Mouse (Mus musculus): ENCODE data around the gene Pid1. TPM values are rescaled to one million over a fixed set of nuclear protein-coding genes. Genes with fewer than 3 reads are reported as not detected.

Pid1 gene
- polyA plus RNA-seq, 1 experiment from 2014 or later, result 171 TPM

DNA sequence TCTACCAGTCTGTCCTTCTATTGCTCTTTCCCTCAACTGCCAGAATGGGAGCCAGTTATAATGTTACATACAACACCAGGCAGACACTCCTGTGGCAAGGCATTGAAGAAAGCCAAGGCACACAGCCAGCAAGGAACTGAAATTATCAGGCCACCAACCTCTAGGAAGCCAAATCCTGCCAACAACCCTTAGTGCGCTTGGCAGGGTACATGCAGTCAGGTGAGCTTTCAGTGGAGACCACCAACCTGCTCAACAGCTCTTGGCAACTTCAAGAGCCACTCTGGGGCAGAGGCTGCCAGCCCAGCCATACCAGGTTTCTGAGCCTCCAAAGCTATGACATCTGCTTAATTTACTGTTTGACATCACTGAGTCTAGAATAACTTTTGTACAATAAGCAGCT lies 232.2 kb downstream of the Pid1 start:
- Histone ChIP-seq H3K9me3 (no peaks in the 10 kb centered on the region), H3K4me1 (replicated peaks) (peaks cover 15% of the 10 kb centered on the region), H3K4me3 (no peak overlapping the region), H3K27ac (peak overlapping the region; percentile 40; the same call in 1 of the 2 replicates), H3K4me2 (no peak overlapping the region), H3K27me3 (no peaks in the 10 kb centered on the region), H3K36me3 (no peaks in the 10 kb centered on the region), H3K9ac (no peak overlapping the region)
- WGBS, result 88% methylated on average over 1 of the region's 1 CpGs
- ATAC-seq (ENCODE audit: low FRiP score), result 0 out of 2 replicates have a peak, but pooled peaks have one; percentile 13

DNA sequence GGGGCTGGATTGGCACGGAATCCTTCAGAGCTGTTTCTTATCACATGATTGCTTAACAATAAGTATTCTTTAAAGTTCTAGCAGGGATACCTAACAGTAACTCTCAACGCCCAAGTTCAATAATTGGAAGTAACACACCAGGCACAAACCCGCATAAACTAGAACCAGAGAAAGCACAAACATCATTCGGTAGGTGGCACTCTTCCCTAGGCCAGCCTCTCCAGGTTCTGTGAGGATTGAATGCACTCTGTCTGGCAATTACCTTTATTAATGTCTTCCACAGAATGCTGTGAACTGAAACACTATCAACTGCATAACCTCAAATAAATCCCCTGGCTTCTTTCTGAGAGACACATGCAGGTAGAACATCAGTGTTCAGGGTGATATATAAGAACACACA lies 235.5 kb downstream of the Pid1 start:
- ATAC-seq (ENCODE audit: low FRiP score), result no peak
- Histone ChIP-seq H3K4me1 (replicated peaks) (peaks cover 15% of the 10 kb centered on the region), H3K9me3 (no peaks in the 10 kb centered on the region), H3K36me3 (no peaks in the 10 kb centered on the region), H3K27ac (no peak overlapping the region), H3K27me3 (no peaks in the 10 kb centered on the region), H3K4me3 (no peak overlapping the region), H3K9ac (no peak overlapping the region), H3K4me2 (no peak overlapping the region)
- WGBS, result 67% methylated on average over 4 of the region's 4 CpGs

DNA sequence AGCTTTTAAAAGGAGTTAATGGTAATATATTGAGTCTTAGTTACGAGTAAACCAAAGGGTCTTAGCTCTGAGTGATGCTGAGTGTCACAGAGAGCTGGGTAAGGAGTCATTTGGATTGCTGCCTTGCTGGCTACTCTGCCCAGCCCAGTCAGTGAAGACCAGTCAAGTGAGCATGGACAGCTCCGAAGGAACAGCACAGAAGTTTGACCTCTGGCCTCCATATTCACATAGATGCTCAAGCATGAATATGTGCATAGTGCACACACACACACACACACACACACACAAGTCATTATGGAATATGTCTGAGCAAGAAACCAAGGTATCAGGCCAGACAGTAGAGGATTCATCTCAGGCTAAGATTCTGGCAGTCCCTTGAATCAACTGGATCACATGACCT lies 244.7 kb downstream of the Pid1 start:
- Histone ChIP-seq H3K27ac (no peak overlapping the region), H3K9me3 (no peaks in the 10 kb centered on the region), H3K4me2 (no peak overlapping the region), H3K27me3 (no peaks in the 10 kb centered on the region), H3K4me1 (replicated peaks) (no peaks in the 10 kb centered on the region), H3K9ac (no peak overlapping the region), H3K36me3 (no peaks in the 10 kb centered on the region), H3K4me3 (no peak overlapping the region)
- no peak for ATAC-seq (ENCODE audit: low FRiP score)
- 73% methylated on average over 2 of the region's 2 CpGs for WGBS

DNA sequence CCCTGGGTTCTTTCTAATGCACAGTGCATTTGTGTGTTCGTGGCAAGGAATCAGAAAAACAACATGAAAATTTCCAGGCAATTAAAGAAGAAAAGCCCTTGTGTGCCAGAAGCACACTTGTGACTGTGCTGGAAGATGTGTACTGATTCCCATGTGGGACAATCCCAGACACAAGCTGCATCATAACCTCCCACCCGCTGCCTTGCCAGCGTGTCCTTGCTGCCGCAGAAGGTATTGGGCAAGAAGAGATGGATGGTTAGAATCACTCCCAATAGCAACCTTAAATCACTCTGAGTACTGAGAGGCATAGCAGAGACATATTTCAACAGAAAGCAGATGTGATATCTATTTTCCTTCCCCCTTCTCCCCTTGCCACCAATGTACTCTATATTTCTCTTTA lies 257.2 kb downstream of the Pid1 start:
- ATAC-seq (ENCODE audit: low FRiP score), result no peak
- H3K27me3 ChIP-seq, result no peaks in the 10 kb centered on the region
- 78% methylated on average over 4 of the region's 4 CpGs for WGBS

DNA sequence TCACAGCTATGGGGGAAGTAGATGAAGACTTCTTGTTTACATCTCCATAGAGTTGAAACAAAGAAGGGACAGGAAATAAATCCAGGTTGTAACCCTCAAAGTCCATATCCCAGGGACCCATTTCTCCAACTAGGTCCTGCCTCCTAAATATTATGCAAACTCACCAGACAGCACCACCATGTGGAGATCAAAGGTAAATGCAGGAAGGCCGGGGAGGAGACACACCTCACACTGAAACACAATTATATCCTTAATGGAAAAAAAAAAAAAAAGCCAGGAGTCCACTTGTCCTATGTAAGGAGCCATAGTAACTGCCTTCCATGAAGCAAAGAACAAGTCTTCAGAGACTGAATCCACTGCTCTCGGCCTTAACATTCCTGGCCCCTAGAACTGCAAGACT lies 261.9 kb downstream of the Pid1 start:
- H3K36me3 ChIP-seq, result no peaks in the 10 kb centered on the region
- H3K9ac ChIP-seq, result no peak overlapping the region
- H3K27ac ChIP-seq, result no peak overlapping the region
- no peak overlapping the region for H3K4me3 ChIP-seq
- no peak for ATAC-seq (ENCODE audit: low FRiP score)
- peaks cover 5% of the 10 kb centered on the region; the same call in 1 of the 2 replicates for H3K4me1 ChIP-seq (replicated peaks)
- no peaks in the 10 kb centered on the region for H3K27me3 ChIP-seq
- H3K9me3 ChIP-seq, result no peaks in the 10 kb centered on the region
- no peak overlapping the region for H3K4me2 ChIP-seq
- WGBS, result 81% methylated on average over 2 of the region's 2 CpGs

More for the DNA sequence above, 257.2 kb downstream of the Pid1 start:
- H3K4me2 ChIP-seq, result no peak overlapping the region
- H3K9ac ChIP-seq, result no peak overlapping the region
- no peaks in the 10 kb centered on the region for H3K9me3 ChIP-seq
- H3K4me3 ChIP-seq, result no peak overlapping the region
- H3K4me1 ChIP-seq (replicated peaks), result peaks cover 9% of the 10 kb centered on the region; the same call in 1 of the 2 replicates
- peak overlapping the region; percentile 26; the same call in 1 of the 2 replicates for H3K27ac ChIP-seq
- no peaks in the 10 kb centered on the region for H3K36me3 ChIP-seq

DNA sequence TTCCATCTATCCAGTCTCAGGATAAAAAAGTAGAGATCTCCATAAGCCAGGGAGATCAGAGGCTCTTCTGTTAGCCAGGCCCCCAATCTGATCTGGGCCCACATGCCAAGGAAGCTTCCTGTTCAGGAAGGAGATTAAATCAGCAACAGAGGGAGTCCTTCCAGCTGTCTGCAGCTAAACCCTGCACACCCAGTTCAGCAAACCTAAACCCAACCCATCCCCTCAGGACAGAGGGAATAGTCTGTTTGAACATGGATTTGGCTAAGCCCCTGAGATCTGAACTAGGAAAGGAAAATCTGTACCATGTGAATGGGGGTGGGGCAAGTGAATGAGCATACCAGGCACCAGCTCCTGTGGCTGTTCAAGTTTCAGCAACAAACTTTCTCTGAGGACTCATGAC lies 266.6 kb downstream of the Pid1 start:
- H3K27ac ChIP-seq, result no peak overlapping the region
- no peak for ATAC-seq (ENCODE audit: low FRiP score)
- H3K9ac ChIP-seq, result no peak overlapping the region

DNA sequence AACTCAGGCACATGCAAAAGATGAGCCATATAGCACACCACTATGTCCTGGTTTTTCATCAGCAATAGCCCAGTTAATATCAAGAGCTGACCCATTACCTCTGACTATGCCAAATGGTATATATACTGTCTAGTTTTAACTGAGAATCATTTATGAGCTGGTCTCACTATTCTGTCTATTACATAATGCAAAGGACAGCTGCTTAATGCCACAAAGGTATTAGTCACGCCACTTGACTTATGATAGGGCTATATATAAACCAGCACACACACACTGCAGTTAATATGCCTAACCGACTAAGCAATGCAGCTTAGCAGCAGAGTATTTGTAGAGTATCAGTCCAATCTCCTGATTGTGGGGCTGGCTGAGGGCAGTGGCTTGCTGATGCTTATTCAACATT lies 270.7 kb downstream of the Pid1 start:
- 71% methylated on average over 2 of the region's 2 CpGs for WGBS
- no peak overlapping the region for H3K4me3 ChIP-seq
- no peak overlapping the region for H3K4me2 ChIP-seq
- H3K9ac ChIP-seq, result no peak overlapping the region
- no peaks in the 10 kb centered on the region for H3K36me3 ChIP-seq
- H3K27me3 ChIP-seq, result no peaks in the 10 kb centered on the region
- no peaks in the 10 kb centered on the region for H3K9me3 ChIP-seq
- no peak for ATAC-seq (ENCODE audit: low FRiP score)
- H3K27ac ChIP-seq, result 0 out of 2 replicates have a peak overlapping the region, but pooled peaks have one; percentile 4
- peaks cover 10% of the 10 kb centered on the region; the same call in 1 of the 2 replicates for H3K4me1 ChIP-seq (replicated peaks)

More for the DNA sequence above, 266.6 kb downstream of the Pid1 start:
- H3K4me1 ChIP-seq (replicated peaks), result peaks cover 10% of the 10 kb centered on the region; the same call in 1 of the 2 replicates
- no peaks in the 10 kb centered on the region for H3K27me3 ChIP-seq
- no peaks in the 10 kb centered on the region for H3K36me3 ChIP-seq
- H3K4me3 ChIP-seq, result no peak overlapping the region
- H3K4me2 ChIP-seq, result no peak overlapping the region
- H3K9me3 ChIP-seq, result no peaks in the 10 kb centered on the region

DNA sequence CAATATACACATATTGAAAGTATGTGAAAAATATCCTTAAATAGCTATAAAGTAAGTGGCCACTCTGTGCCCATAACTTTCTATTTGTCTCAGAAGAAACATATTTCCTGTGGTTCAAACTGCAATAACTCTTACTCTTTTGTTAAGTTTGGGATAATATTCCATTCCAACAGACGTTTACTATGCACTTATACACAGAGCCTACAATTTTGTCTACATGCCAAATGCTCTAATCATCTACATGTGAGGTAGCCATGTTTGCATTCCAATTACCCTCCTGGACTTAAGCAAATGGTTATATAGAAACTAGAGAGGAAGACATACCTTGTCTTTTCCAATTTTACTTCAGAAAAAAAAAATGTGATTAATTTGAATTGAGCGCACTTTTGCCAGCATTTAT lies 274.3 kb downstream of the Pid1 start:
- Histone ChIP-seq H3K4me3 (no peak overlapping the region), H3K9ac (no peak overlapping the region), H3K27me3 (no peaks in the 10 kb centered on the region), H3K4me1 (replicated peaks) (peaks cover 10% of the 10 kb centered on the region; the same call in 1 of the 2 replicates), H3K27ac (no peak overlapping the region), H3K9me3 (no peaks in the 10 kb centered on the region), H3K4me2 (no peak overlapping the region), H3K36me3 (no peaks in the 10 kb centered on the region)
- 87% methylated on average over 2 of the region's 2 CpGs for WGBS
- ATAC-seq (ENCODE audit: low FRiP score), result no peak

DNA sequence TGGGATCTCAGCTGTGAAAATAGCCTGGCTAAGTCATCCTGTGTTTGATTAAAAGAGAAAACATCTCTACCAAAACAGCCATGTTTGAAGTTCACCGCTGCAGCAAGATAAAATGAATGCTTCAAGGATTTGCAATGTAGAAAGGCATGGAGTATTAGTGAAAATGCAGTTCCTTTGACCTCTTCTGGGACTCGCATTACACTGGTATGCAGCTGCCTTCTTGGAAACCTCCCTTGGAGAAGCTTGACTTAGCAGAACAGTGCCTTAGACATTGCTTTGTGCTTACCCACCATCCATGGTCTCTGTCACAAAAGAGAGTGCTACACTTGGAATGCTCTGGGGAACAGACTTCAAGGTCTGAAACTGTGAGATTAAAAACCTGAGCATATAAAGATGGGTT lies 276.0 kb downstream of the Pid1 start:
- H3K27me3 ChIP-seq, result no peaks in the 10 kb centered on the region
- no peak overlapping the region for H3K4me2 ChIP-seq
- H3K4me3 ChIP-seq, result no peak overlapping the region
- no peaks in the 10 kb centered on the region for H3K9me3 ChIP-seq
- no peak for ATAC-seq (ENCODE audit: low FRiP score)
- no peak overlapping the region for H3K27ac ChIP-seq
- H3K9ac ChIP-seq, result no peak overlapping the region
- H3K36me3 ChIP-seq, result no peaks in the 10 kb centered on the region
- H3K4me1 ChIP-seq (replicated peaks), result peaks cover 5% of the 10 kb centered on the region; the same call in 1 of the 2 replicates
- 75% methylated on average over 2 of the region's 2 CpGs for WGBS

DNA sequence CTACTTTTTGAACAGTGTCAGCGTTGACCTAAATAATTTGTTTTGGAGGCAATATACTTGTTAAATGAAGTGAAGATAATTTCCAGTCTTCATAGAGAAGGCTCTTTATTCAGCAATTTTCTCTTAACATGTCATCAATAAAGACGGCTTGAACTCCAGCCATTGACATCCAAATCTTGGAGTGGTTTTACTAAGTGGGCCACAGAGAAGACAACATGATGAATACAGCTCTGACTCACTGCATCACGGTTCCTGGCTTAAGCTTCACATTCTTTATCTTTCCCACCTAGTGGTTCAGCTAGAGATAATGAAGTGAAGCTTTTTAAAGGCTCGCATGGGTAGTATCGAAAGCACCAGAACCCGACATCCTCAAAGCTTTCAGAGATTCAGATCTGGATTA lies 276.7 kb downstream of the Pid1 start:
- Histone ChIP-seq H3K9ac (no peak overlapping the region), H3K36me3 (no peaks in the 10 kb centered on the region), H3K4me2 (no peak overlapping the region), H3K27me3 (no peaks in the 10 kb centered on the region), H3K27ac (no peak overlapping the region), H3K9me3 (no peaks in the 10 kb centered on the region), H3K4me3 (no peak overlapping the region), H3K4me1 (replicated peaks) (no peaks in the 10 kb centered on the region; the same call in 1 of the 2 replicates)
- ATAC-seq (ENCODE audit: low FRiP score), result no peak
- 60% methylated on average over 6 of the region's 6 CpGs for WGBS

DNA sequence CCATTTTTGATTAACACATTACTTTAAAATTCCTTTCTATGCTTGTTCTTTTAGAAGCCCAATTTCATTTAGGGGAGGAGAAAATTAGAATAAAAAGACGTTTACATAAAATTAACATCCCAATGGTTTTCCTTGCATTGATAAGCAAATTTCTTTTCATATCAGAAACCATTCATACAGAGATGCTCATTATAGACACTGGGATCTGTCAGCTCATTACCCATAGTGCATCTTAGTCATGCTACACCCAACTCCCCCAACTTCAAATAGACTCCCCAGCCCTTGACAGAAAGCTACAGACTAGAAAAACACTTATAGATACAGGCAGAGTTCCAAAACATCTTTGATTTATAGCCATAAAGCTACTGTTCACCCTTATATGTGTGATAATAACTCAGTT lies 277.5 kb downstream of the Pid1 start:
- no peaks in the 10 kb centered on the region for H3K36me3 ChIP-seq
- ATAC-seq (ENCODE audit: low FRiP score), result no peak
- WGBS, result 45% methylated on average over 1 of the region's 1 CpGs

DNA sequence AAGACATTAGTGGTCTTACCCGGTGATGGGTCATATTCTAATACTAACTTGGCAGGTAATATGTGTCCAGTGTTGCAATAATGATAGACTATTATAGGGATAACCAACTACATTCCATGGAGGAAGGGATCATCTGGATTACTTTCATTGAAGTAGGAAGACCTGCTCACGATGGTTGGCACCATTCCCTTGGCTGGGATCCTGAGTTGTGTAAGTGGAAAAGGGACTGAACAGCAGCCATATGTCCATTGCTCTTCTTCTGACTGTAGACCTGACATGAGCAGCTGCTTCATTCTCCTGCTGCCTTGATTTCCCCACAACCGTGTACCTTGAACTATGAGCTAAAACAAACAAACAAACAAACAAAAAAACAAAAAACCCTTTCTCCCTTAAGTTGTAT lies 278.6 kb downstream of the Pid1 start:
- Histone ChIP-seq H3K4me3 (no peak overlapping the region), H3K9ac (no peak overlapping the region), H3K36me3 (no peaks in the 10 kb centered on the region), H3K4me2 (no peak overlapping the region), H3K9me3 (no peaks in the 10 kb centered on the region), H3K27ac (no peak overlapping the region), H3K4me1 (replicated peaks) (no peaks in the 10 kb centered on the region; the same call in 1 of the 2 replicates), H3K27me3 (no peaks in the 10 kb centered on the region)
- no peak for ATAC-seq (ENCODE audit: low FRiP score)
- WGBS, result 90% methylated on average over 3 of the region's 3 CpGs

More for the DNA sequence above, 277.5 kb downstream of the Pid1 start:
- H3K4me3 ChIP-seq, result no peak overlapping the region
- no peaks in the 10 kb centered on the region; the same call in 1 of the 2 replicates for H3K4me1 ChIP-seq (replicated peaks)
- no peak overlapping the region for H3K4me2 ChIP-seq
- no peak overlapping the region for H3K9ac ChIP-seq
- H3K27ac ChIP-seq, result no peak overlapping the region
- no peaks in the 10 kb centered on the region for H3K9me3 ChIP-seq
- H3K27me3 ChIP-seq, result no peaks in the 10 kb centered on the region

DNA sequence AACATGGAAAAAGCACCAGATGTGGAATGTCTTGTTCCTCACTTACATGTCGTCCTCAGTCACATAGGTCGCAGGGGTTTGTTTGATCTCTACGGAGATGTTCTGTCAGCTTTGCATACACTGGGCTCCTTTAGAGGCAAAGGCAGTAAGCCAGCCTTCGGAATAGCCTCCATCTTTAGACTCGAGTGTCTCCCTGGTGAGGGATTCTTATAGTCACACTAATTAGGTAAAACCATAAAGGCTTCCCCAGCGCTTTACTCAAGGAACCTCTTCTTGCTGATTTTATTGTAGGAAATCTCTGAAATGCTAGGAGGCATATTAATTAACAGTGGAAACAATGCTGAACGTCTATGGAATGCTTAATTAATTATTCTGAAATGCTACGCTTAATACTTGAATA lies 284.4 kb downstream of the Pid1 start:
- 52% methylated on average over 8 of the region's 8 CpGs for WGBS
- H3K9me3 ChIP-seq, result no peaks in the 10 kb centered on the region
- H3K4me3 ChIP-seq, result no peak overlapping the region
- no peaks in the 10 kb centered on the region for H3K27me3 ChIP-seq
- no peak overlapping the region for H3K9ac ChIP-seq
- H3K36me3 ChIP-seq, result peaks cover 5% of the 10 kb centered on the region
- H3K27ac ChIP-seq, result peak overlapping the region; percentile 56
- H3K4me1 ChIP-seq (replicated peaks), result peaks cover 12% of the 10 kb centered on the region
- ATAC-seq (ENCODE audit: low FRiP score), result 0 out of 2 replicates have a peak, but pooled peaks have one; percentile 34
- no peak overlapping the region for H3K4me2 ChIP-seq

All from hindbrain, embryonic 13.5 days (tissue).